Mouse (Mus musculus): Measurements from ENCODE around the gene Phf12.

Gene Phf12

GRCm38 (mm10) chr11:78074666-78075065 lies 92.1 kb downstream of the Phf12 start:
- DNase-seq: no peak
